Mouse (Mus musculus) brain, embryonic 14.5 days (tissue): ENCODE results near the gene Hoxa5.

Experiments used
- CTCF ChIP-seq: fragments of 200-500 bp; IDR thresholded peaks from 2 replicates; pipeline ENCODE4 v1.5.1; 2012; ENCODE audit warnings: inconsistent platforms, mild to moderate bottlenecking, moderate library complexity, borderline replicate concordance; ENCODE audit not compliant: insufficient read depth, insufficient read length; ENCODE audit errors: extremely low read depth
- POLR2A ChIP-seq: fragments of 200-500 bp; IDR thresholded peaks from 2 replicates; pipeline ENCODE4 v1.6.1; 2012; ENCODE audit warnings: mild to moderate bottlenecking, inconsistent platforms, borderline replicate concordance; ENCODE audit not compliant: poor library complexity, insufficient read depth, insufficient read length, severe bottlenecking; ENCODE audit errors: extremely low read depth

GRCm38 (mm10) chr6:52208868-52209684, 4.7 kb upstream of the Hoxa5 start:
- no peak for TF ChIP-seq POLR2A
- TF ChIP-seq CTCF, result no peak
